Mouse (Mus musculus) thymus, adult 2 months (tissue): ENCODE measurements around the gene Faxc. TPM values are rescaled to one million over a fixed set of nuclear protein-coding genes. Genes with fewer than 3 reads are reported as not detected.

Source experiments
- DNase-seq: peaks from one replicate; pipeline ENCODE4 v3.0.0; 2021
- H3K27ac ChIP-seq: fragments of 200-500 bp; 2 replicates; pipeline ENCODE4 v1.5.1; 2012; ENCODE audit warnings: low read length, control low read depth; ENCODE audit not compliant: control insufficient read depth, insufficient read depth
- H3K27me3 ChIP-seq: fragments of 200-500 bp; 2 replicates; pipeline ENCODE4 v1.6.1; 2012; ENCODE audit warnings: mild to moderate bottlenecking, low read length, moderate library complexity, mixed read lengths; ENCODE audit not compliant: control insufficient read depth, insufficient read depth
- H3K36me3 ChIP-seq: fragments of 200-500 bp; 2 replicates; pipeline ENCODE4 v1.6.1; 2012; ENCODE audit warnings: mild to moderate bottlenecking, low read length, moderate library complexity; ENCODE audit not compliant: control insufficient read depth, insufficient read depth
- H3K4me1 ChIP-seq: fragments of 200-500 bp; replicated peaks from 2 replicates; pipeline ENCODE4 v1.6.1; 2012; ENCODE audit warnings: low read length; ENCODE audit not compliant: control insufficient read depth, insufficient read depth
- H3K4me3 ChIP-seq: fragments of 200-500 bp; 2 replicates; pipeline ENCODE4 v1.5.1; 2012; ENCODE audit warnings: mild to moderate bottlenecking, low read length, control low read depth, moderate library complexity; ENCODE audit not compliant: control insufficient read depth, insufficient read depth
- CTCF ChIP-seq: fragments of 200-500 bp; IDR thresholded peaks from 2 replicates; pipeline ENCODE4 v1.5.1; 2012; ENCODE audit warnings: mild to moderate bottlenecking, control low read depth, low read length, moderate library complexity, borderline replicate concordance; ENCODE audit not compliant: control insufficient read depth, poor library complexity, insufficient read depth; ENCODE audit errors: extremely low read depth
- POLR2A ChIP-seq: fragments of 200-500 bp; IDR thresholded peaks from 2 replicates; pipeline ENCODE4 v1.6.1; 2012; ENCODE audit warnings: mild to moderate bottlenecking, low read length, control low read depth, moderate library complexity; ENCODE audit not compliant: control insufficient read depth, poor library complexity, insufficient read depth; ENCODE audit errors: extremely low read depth
- WGBS: fragments of 180-500 bp; shearing (Covaris S2); methylation state at CpG from one replicate; pipeline ENCODE4 v1.1.7; 2018; 5-methylcytosine and 5-hydroxymethylcytosine counted together
- polyA plus RNA-seq: library from polyadenylated mRNA; depleted of rRNA; stranded (reverse); fragments of >200 nt; gene quantifications from 2 replicates; pipeline ENCODE4 v1.2.3, GENCODE M21; 2012; rRNA removed

The Faxc gene
- polyA plus RNA-seq, 1 experiment, result 0.40 TPM

DNA sequence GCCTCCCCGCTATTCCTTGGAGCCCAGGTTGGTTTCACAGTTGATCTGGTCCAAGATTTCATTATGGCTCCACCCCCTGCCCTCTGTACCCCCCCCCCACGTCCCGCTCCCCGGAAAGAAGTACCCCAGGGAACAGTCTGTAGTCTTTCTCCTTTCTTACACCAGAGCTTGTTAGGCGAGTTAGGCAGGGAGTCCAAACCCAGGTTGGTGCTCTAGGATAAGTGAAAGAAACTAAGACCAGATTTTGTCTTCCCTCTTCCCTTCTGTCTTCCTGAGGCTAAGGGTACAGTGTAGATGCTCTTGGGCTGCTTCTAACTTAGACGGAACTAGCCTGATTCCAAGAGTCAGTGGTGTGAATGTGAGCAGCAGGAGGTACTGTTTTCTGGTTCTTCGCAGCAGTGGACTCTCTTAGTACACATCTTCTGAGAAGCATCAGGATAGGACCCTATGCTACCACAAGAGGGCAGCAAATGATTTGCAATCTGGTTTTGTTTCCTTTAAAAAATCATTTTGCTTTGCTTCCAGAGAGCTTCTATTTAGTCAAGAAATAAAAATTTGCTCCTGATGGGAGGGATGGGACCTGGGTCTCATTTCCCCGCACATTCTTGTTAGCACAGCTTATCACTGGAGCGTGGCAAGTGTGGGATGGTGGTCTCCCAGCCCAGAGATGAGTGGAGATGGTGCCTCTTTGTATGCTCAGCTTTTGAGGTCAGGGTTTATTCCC is 86.7 kb downstream of the Faxc start:
- H3K36me3 ChIP-seq, result no peaks in the 10 kb centered on the region
- H3K4me1 ChIP-seq, result no peaks in the 10 kb centered on the region
- H3K4me3 ChIP-seq, result no peak overlapping the region
- no peaks in the 10 kb centered on the region for H3K27me3 ChIP-seq
- no peak for DNase-seq
- H3K27ac ChIP-seq, result no peak overlapping the region
- TF ChIP-seq CTCF (no peak), POLR2A (no peak)
- 22% methylated on average over 9 of the region's 9 CpGs for WGBS

DNA sequence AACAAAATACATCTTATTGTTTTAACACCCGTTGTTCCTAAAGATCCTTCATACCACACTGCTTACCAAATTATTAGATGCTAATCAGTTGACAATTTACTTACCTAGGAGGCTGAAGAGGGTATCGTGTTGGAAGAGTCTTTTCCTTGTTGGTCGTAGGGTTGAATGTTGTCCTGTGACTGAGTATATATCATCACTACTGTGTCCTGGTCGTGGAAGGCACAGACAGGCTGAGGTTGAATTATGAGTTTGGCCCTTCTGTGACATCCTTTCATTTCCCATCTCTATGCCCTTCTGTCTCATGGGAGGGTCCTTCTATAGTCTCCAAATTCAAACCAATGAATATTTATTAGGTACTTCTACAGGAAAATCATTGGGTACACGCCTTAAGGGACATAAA is 87.3 kb downstream of the Faxc start:
- H3K27ac ChIP-seq, result no peak overlapping the region
- DNase-seq, result no peak
- H3K4me3 ChIP-seq, result no peak overlapping the region
- H3K4me1 ChIP-seq, result no peaks in the 10 kb centered on the region
- H3K36me3 ChIP-seq, result no peaks in the 10 kb centered on the region
- H3K27me3 ChIP-seq, result no peaks in the 10 kb centered on the region
- TF ChIP-seq CTCF (no peak), POLR2A (no peak)
- 56% methylated on average over 5 of the region's 5 CpGs for WGBS

DNA sequence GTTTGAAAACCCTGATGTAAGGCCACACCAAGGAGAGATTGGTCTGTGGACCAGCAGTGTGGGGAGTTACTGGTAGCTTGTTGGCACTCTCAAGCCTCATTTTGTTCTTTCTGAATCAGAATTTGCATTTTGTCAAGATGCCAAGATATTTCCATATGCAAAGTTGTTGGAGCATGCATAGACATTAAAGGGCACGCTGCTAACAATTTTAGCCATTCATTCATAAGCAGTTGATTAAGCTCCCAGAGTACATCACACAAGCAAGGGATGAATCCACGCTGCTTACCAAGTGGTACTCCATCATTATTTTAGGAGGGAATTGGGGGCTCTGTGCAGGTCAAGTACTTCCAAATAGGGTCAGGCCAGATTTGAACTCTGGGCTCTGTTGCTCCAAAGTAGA is 98.8 kb downstream of the Faxc start:
- Histone ChIP-seq H3K36me3 (no peaks in the 10 kb centered on the region), H3K27ac (no peak overlapping the region), H3K4me3 (no peak overlapping the region), H3K4me1 (no peaks in the 10 kb centered on the region), H3K27me3 (no peaks in the 10 kb centered on the region)
- DNase-seq, result no peak
- WGBS, result 88% methylated on average over 2 of the region's 2 CpGs
- TF ChIP-seq CTCF (no peak), POLR2A (no peak)

Other genes with a start within 250 kb of the Faxc start
- not detected in 2 replicates for gene Prdm13, start 245.4 kb upstream of the Faxc start, polyA plus RNA-seq
- 5.0 and 6.6 TPM in 2 replicates for gene Ccnc, start 203.6 kb upstream of the Faxc start, polyA plus RNA-seq
- 5.6 and 5.8 TPM in 2 replicates for gene Usp45, start 164.2 kb upstream of the Faxc start, polyA plus RNA-seq
- gene Tstd3, start 164.1 kb upstream of the Faxc start, polyA plus RNA-seq, result 0.88 and 0.89 TPM in 2 replicates
- 122 TPM in 2 replicates for gene Pnisr, start 83.7 kb upstream of the Faxc start, polyA plus RNA-seq
- 2.2 and 3.2 TPM in 2 replicates for gene Coq3, start 51.7 kb upstream of the Faxc start, polyA plus RNA-seq